Mouse (Mus musculus) kidney, postnatal 0 days (tissue): Measurements from ENCODE around the gene Ninj2. TPM values are rescaled to one million over a fixed set of nuclear protein-coding genes. Genes with fewer than 3 reads are reported as not detected.

ENCODE experiments used
- ATAC-seq: fragments of 200-750 bp; cut with Nextera tagmentation; replicated peaks from 2 replicates; pipeline ENCODE4 v1.8.0; 2017; ENCODE audit warnings: low read depth, moderate number of reproducible peaks, moderate TSS enrichment, moderate library complexity; ENCODE audit not compliant: low FRiP score
- DNase-seq: peaks from one replicate; pipeline ENCODE4 v3.0.0-alpha.2; 2016; ENCODE audit warnings: low spot score
- H3K27ac ChIP-seq: fragments of 300-500 bp; sonication (generic); 2 replicates; pipeline ENCODE4 v1.5.1; 2014; ENCODE audit warnings: mild to moderate bottlenecking
- H3K27me3 ChIP-seq: fragments of 300-500 bp; sonication (generic); 2 replicates; pipeline ENCODE4 v1.6.1; 2014; ENCODE audit warnings: low read length, mixed read lengths; ENCODE audit not compliant: insufficient read depth
- H3K36me3 ChIP-seq: fragments of 300-500 bp; sonication (generic); 2 replicates; pipeline ENCODE4 v1.6.1; 2014; ENCODE audit warnings: low read length, mixed read lengths; ENCODE audit not compliant: insufficient read depth
- H3K4me1 ChIP-seq: fragments of 300-500 bp; sonication (generic); replicated peaks from 2 replicates; pipeline ENCODE4 v1.6.1; 2014; ENCODE audit warnings: antibody characterized with exemption, low read length, mixed read lengths; ENCODE audit not compliant: insufficient read depth
- H3K4me2 ChIP-seq: fragments of 300-500 bp; sonication (generic); 2 replicates; pipeline ENCODE4 v1.6.1; 2014; ENCODE audit warnings: mild to moderate bottlenecking, low read length, moderate library complexity, mixed read lengths
- H3K4me3 ChIP-seq: fragments of 300-500 bp; sonication (generic); replicated peaks from 2 replicates; pipeline ENCODE4 v1.5.1; 2014; ENCODE audit warnings: low read depth, low read length
- H3K9ac ChIP-seq: fragments of 300-500 bp; sonication (generic); 2 replicates; pipeline ENCODE4 v1.6.1; 2014; ENCODE audit warnings: low read depth, low read length
- H3K9me3 ChIP-seq: fragments of 300-500 bp; sonication (generic); replicated peaks from 2 replicates; pipeline ENCODE4 v1.6.1; 2016; ENCODE audit warnings: low read length, inconsistent platforms, mixed read lengths
- CTCF ChIP-seq: IDR thresholded peaks from 2 replicates; pipeline ENCODE4 v1.5.1; 2016; ENCODE audit warnings: antibody characterized with exemption, low read depth, mild to moderate bottlenecking, moderate library complexity
- WGBS: fragments of 180-500 bp; shearing (Covaris S2); extraction: QIAGEN DNeasy Blood & Tissue Kit; methylation state at CpG from one replicate; pipeline ENCODE4 v1.1.7; 2014; 5-methylcytosine and 5-hydroxymethylcytosine counted together
- polyA plus RNA-seq: library from polyadenylated mRNA; unstranded; fragments of >200 nt; fragmentation: Nextera tagmentation; extraction: Ambion mirVana; gene quantifications from 2 replicates; pipeline ENCODE4 v1.2.1, GENCODE M21; 2015

The Ninj2 gene
- polyA plus RNA-seq, 1 experiment from 2014 or later, result not detected

- no peak for DNase-seq
- Histone ChIP-seq H3K4me1 (peaks cover 6% of the 10 kb centered on the region), H3K4me3 (no peak overlapping the region), H3K36me3 (no peaks in the 10 kb centered on the region), H3K27me3 (no peaks in the 10 kb centered on the region), H3K4me2 (no peak overlapping the region), H3K27ac (no peak overlapping the region), H3K9me3 (no peaks in the 10 kb centered on the region), H3K9ac (no peak overlapping the region)
- 85% methylated on average over 5 of the region's 5 CpGs for WGBS
- TF ChIP-seq CTCF, result no peak
- ATAC-seq, result no peak
Measured at GRCm38 (mm10) chr6:120189287-120189686, 96.1 kb downstream of the Ninj2 start.

GRCm38 (mm10) chr6:120190365-120190764 is 97.2 kb downstream of the Ninj2 start:
- no peaks in the 10 kb centered on the region for H3K27me3 ChIP-seq
- TF ChIP-seq CTCF, result no peak
- 94% methylated on average over 4 of the region's 4 CpGs for WGBS
- DNase-seq (no peak), ATAC-seq (no peak)
- H3K4me2 ChIP-seq, result no peak overlapping the region
- H3K4me3 ChIP-seq, result no peak overlapping the region
- no peaks in the 10 kb centered on the region for H3K9me3 ChIP-seq
- H3K27ac ChIP-seq, result no peak overlapping the region
- peaks cover 6% of the 10 kb centered on the region for H3K4me1 ChIP-seq
- no peaks in the 10 kb centered on the region for H3K36me3 ChIP-seq
- H3K9ac ChIP-seq, result no peak overlapping the region

- Histone ChIP-seq H3K36me3 (no peaks in the 10 kb centered on the region), H3K27ac (no peak overlapping the region), H3K9me3 (no peaks in the 10 kb centered on the region), H3K4me1 (peaks cover 6% of the 10 kb centered on the region), H3K4me2 (no peak overlapping the region), H3K27me3 (no peaks in the 10 kb centered on the region), H3K9ac (no peak overlapping the region), H3K4me3 (no peak overlapping the region)
- ATAC-seq (no peak), DNase-seq (no peak)
- 72% methylated on average over 4 of the region's 4 CpGs for WGBS
- no peak for TF ChIP-seq CTCF
Measured at GRCm38 (mm10) chr6:120190912-120191311, 97.8 kb downstream of the Ninj2 start.

GRCm38 (mm10) chr6:120191396-120192170 is 98.4 kb downstream of the Ninj2 start:
- Histone ChIP-seq H3K36me3 (no peaks in the 10 kb centered on the region), H3K9me3 (no peaks in the 10 kb centered on the region), H3K4me1 (peaks cover 6% of the 10 kb centered on the region), H3K27me3 (no peaks in the 10 kb centered on the region), H3K9ac (0 out of 2 replicates have a peak overlapping the region, but pooled peaks have one; percentile 28), H3K27ac (no peak overlapping the region), H3K4me2 (0 out of 2 replicates have a peak overlapping the region, but pooled peaks have one; percentile 16), H3K4me3 (no peak overlapping the region)
- no peak for ATAC-seq
- no peak for TF ChIP-seq CTCF
- DNase-seq, result no peak
- 70% methylated on average over 7 of the region's 7 CpGs for WGBS

GRCm38 (mm10) chr6:120192211-120192870 is 99.2 kb downstream of the Ninj2 start:
- H3K27ac ChIP-seq, result no peak overlapping the region
- DNase-seq (peak; percentile 67), ATAC-seq (no peak)
- 0 out of 2 replicates have a peak overlapping the region, but pooled peaks have one; percentile 28 for H3K9ac ChIP-seq
- no peaks in the 10 kb centered on the region for H3K27me3 ChIP-seq
- H3K4me1 ChIP-seq, result peaks cover 6% of the 10 kb centered on the region
- H3K4me2 ChIP-seq, result peak overlapping the region; percentile 16; the same call in 1 of the 2 replicates
- WGBS, result 33% methylated on average over 15 of the region's 15 CpGs
- no peaks in the 10 kb centered on the region for H3K36me3 ChIP-seq
- no peak overlapping the region for H3K4me3 ChIP-seq
- TF ChIP-seq CTCF, result no peak
- no peaks in the 10 kb centered on the region for H3K9me3 ChIP-seq

- Histone ChIP-seq H3K27me3 (no peaks in the 10 kb centered on the region), H3K4me1 (peaks cover 6% of the 10 kb centered on the region), H3K4me3 (no peak overlapping the region), H3K9me3 (no peaks in the 10 kb centered on the region), H3K4me2 (no peak overlapping the region), H3K27ac (no peak overlapping the region), H3K36me3 (no peaks in the 10 kb centered on the region), H3K9ac (no peak overlapping the region)
- DNase-seq (peak; percentile 91), ATAC-seq (no peak)
- whole genome bisulfite sequencing, result 26% methylated on average over 5 of the region's 5 CpGs
- TF ChIP-seq CTCF, result peak; percentile 92
Measured at GRCm38 (mm10) chr6:120193174-120193573, 100.0 kb downstream of the Ninj2 start.
